Mouse (Mus musculus) kidney, postnatal 25 days (tissue): Measurements from ENCODE around the gene Commd1.

Source experiments
- DNase-seq, 2 experiments: peaks; one replicate each; pipeline ENCODE4 v3.0.0; 2021; ENCODE audit warnings: mixed read lengths in 2 of 2

Gene Commd1

GRCm38 (mm10) chr11:22882926-22883325 lies 99.3 kb downstream of the Commd1 start:
- DNase-seq = no peak

- no peak for DNase-seq
Observed at GRCm38 (mm10) chr11:22880383-22881172, 101.6 kb downstream of the Commd1 start.

- no peak for DNase-seq
Observed at GRCm38 (mm10) chr11:22879645-22880044, 102.5 kb downstream of the Commd1 start.

- DNase-seq = no peak
Observed at GRCm38 (mm10) chr11:22876680-22877330, 105.4 kb downstream of the Commd1 start.

GRCm38 (mm10) chr11:22875279-22875678 lies 106.9 kb downstream of the Commd1 start:
- no peak for DNase-seq

GRCm38 (mm10) chr11:22874747-22875146 lies 107.4 kb downstream of the Commd1 start:
- DNase-seq = no peak

- DNase-seq = no peak
Observed at GRCm38 (mm10) chr11:22873383-22873782, 108.8 kb downstream of the Commd1 start.

- no peak for DNase-seq
Observed at GRCm38 (mm10) chr11:22872307-22872680, 109.9 kb downstream of the Commd1 start.

- no peak for DNase-seq
Observed at GRCm38 (mm10) chr11:22871628-22872306, 110.4 kb downstream of the Commd1 start.

GRCm38 (mm10) chr11:22868582-22868981 lies 113.6 kb downstream of the Commd1 start:
- no peak for DNase-seq

GRCm38 (mm10) chr11:22867691-22868090 lies 114.5 kb downstream of the Commd1 start:
- DNase-seq = no peak

GRCm38 (mm10) chr11:22865635-22866246 lies 116.4 kb downstream of the Commd1 start:
- DNase-seq = no peak

GRCm38 (mm10) chr11:22864305-22865060 lies 117.7 kb downstream of the Commd1 start:
- no peak for DNase-seq

GRCm38 (mm10) chr11:22863581-22863980 lies 118.6 kb downstream of the Commd1 start:
- peak in 1 of 2 experiments; percentile 49 for DNase-seq

- no peak for DNase-seq
Observed at GRCm38 (mm10) chr11:22861315-22861714, 120.9 kb downstream of the Commd1 start.

- DNase-seq = peak; percentile 55 to 74
Observed at GRCm38 (mm10) chr11:22860335-22861227, 121.6 kb downstream of the Commd1 start, which contains the start of gene B3gnt2. TSS of gene B3gnt2 (minus strand) at chr11:22860961.

- peak; percentile 93 to 96 for DNase-seq
Observed at GRCm38 (mm10) chr11:22859633-22860334, 122.4 kb downstream of the Commd1 start.

- DNase-seq = no peak
Observed at GRCm38 (mm10) chr11:22859301-22859632, 122.9 kb downstream of the Commd1 start.

- peak; percentile 81 to 82 for DNase-seq
Observed at GRCm38 (mm10) chr11:22858441-22859300, 123.5 kb downstream of the Commd1 start.
